Mouse (Mus musculus) intestine, embryonic 15.5 days (tissue): Measurements from ENCODE around the gene Hykk. TPM values are rescaled to one million over a fixed set of nuclear protein-coding genes. Genes with fewer than 3 reads are reported as not detected.

Source experiments
- ATAC-seq: fragments of 200-750 bp; cut with Nextera tagmentation; 2 replicates; pipeline ENCODE4 v1.8.0; 2017; ENCODE audit warnings: moderate TSS enrichment, moderate library complexity
- H3K27ac ChIP-seq: fragments of 300-500 bp; sonication (generic); 2 replicates; pipeline ENCODE4 v1.5.1; 2015; ENCODE audit warnings: mild to moderate bottlenecking, inconsistent platforms
- H3K27me3 ChIP-seq: fragments of 300-500 bp; sonication (generic); replicated peaks from 2 replicates; pipeline ENCODE4 v1.6.1; 2015; ENCODE audit warnings: inconsistent platforms
- H3K36me3 ChIP-seq: fragments of 300-500 bp; sonication (generic); 2 replicates; pipeline ENCODE4 v1.6.1; 2015; ENCODE audit warnings: inconsistent platforms
- H3K4me1 ChIP-seq: fragments of 300-500 bp; sonication (generic); replicated peaks from 2 replicates; pipeline ENCODE4 v1.6.1; 2015; ENCODE audit warnings: inconsistent platforms
- H3K4me2 ChIP-seq: fragments of 300-500 bp; sonication (generic); replicated peaks from 2 replicates; pipeline ENCODE4 v1.6.1; 2015; ENCODE audit warnings: mild to moderate bottlenecking, inconsistent platforms
- H3K4me3 ChIP-seq: fragments of 300-500 bp; sonication (generic); replicated peaks from 2 replicates; pipeline ENCODE4 v1.5.1; 2015; ENCODE audit warnings: inconsistent platforms
- H3K9ac ChIP-seq: fragments of 300-500 bp; sonication (generic); 2 replicates; pipeline ENCODE4 v1.6.1; 2015; ENCODE audit warnings: inconsistent platforms
- H3K9me3 ChIP-seq: fragments of 300-500 bp; sonication (generic); 2 replicates; pipeline ENCODE4 v1.6.1; 2016; ENCODE audit warnings: inconsistent platforms
- WGBS: fragments of 180-500 bp; shearing (Covaris S2); methylation state at CpG from one replicate; pipeline ENCODE4 v1.1.7; 2015; 5-methylcytosine and 5-hydroxymethylcytosine counted together
- polyA plus RNA-seq: library from polyadenylated mRNA; unstranded; fragments of >200 nt; fragmentation: Nextera tagmentation; extraction: Ambion mirVana; gene quantifications from 2 replicates; pipeline ENCODE4 v1.2.1, GENCODE M21; 2015

The Hykk gene
- polyA plus RNA-seq, 1 experiment from 2014 or later: 2.6 TPM

DNA sequence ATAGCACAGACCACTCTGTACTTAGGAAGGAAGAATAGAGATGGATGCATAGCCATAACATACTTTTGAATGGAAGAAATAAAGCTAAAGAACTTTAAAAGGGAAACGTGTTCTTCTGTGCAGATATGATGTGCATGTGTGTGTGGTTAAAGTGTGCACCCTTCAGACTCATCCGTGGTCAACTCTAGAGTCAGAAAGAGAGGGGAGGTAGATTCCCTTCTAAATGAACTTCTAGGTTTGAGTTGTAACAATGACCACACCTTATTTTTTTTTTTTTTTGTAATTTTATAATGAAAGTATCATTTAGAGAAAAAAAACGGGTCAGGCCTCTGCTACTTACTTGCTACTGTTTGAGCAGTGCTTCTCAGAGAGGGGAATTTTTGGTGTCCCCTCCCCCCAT lies 73.3 kb downstream of the Hykk start:
- H3K36me3 ChIP-seq: no peaks in the 10 kb centered on the region
- no peak overlapping the region for H3K9ac ChIP-seq
- no peak overlapping the region for H3K4me3 ChIP-seq
- no peak overlapping the region for H3K27ac ChIP-seq
- no peaks in the 10 kb centered on the region for H3K9me3 ChIP-seq
- 78% methylated on average over 3 of the region's 3 CpGs for WGBS
- H3K4me1 ChIP-seq: no peaks in the 10 kb centered on the region
- H3K4me2 ChIP-seq: no peak overlapping the region
- no peak for ATAC-seq
- H3K27me3 ChIP-seq: no peaks in the 10 kb centered on the region

DNA sequence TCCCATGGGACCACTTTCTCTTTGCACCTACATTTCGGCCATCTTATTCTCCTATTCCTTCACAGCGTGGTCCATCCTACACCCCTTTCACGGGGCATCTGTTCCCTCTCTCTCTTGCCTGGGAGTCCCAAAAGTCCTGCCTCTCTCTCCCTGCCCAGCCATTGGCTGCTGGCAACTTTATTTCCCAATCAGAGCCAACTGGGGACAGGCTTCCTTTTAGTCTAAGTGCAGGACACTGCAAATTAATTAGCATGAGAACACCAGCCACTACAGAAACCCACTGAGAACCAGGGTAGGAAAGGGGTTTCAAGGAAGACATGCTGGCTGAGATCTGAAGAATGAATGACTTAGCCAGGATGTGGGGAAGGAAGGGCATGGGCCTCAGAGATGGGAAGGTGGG lies 77.3 kb downstream of the Hykk start:
- 61% methylated on average over 3 of the region's 3 CpGs for WGBS
- no peaks in the 10 kb centered on the region for H3K36me3 ChIP-seq

DNA sequence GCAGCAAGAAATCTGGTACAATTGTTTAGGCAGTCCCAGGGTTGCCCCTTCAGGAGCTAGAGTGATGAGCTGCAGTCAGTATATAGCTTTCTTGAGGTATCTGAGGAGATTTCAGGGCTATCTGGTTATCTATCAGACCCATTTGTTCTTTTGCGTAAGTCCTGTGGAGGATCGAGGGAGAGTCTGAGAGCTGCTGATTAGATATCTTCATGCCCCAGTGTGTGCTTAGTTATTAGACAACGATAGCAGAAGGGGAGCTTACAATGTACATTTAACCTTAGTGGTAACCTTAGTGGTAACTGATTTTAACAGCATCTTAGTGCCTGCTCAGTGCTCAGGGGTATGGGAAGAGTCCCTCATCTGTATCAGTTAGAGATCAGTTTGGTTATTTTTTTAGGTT lies 78.6 kb downstream of the Hykk start:
- ATAC-seq: no peak
- Histone ChIP-seq H3K4me1 (no peaks in the 10 kb centered on the region), H3K27me3 (no peaks in the 10 kb centered on the region), H3K9ac (no peak overlapping the region), H3K27ac (no peak overlapping the region), H3K4me2 (no peak overlapping the region), H3K4me3 (no peak overlapping the region), H3K36me3 (no peaks in the 10 kb centered on the region), H3K9me3 (no peaks in the 10 kb centered on the region)
- WGBS: 52% methylated on average over 3 of the region's 3 CpGs

More for the DNA sequence above, 77.3 kb downstream of the Hykk start:
- H3K4me1 ChIP-seq: no peaks in the 10 kb centered on the region
- H3K27me3 ChIP-seq: no peaks in the 10 kb centered on the region
- H3K4me3 ChIP-seq: no peak overlapping the region
- no peaks in the 10 kb centered on the region for H3K9me3 ChIP-seq
- H3K9ac ChIP-seq: no peak overlapping the region
- no peak for ATAC-seq
- no peak overlapping the region for H3K4me2 ChIP-seq
- H3K27ac ChIP-seq: no peak overlapping the region

Other genes with a start within 250 kb of the Hykk start
- 4.1 and 4.3 TPM in 2 replicates for gene Dnaja4, start 218.4 kb upstream of the Hykk start, polyA plus RNA-seq
- 149 and 152 TPM in 2 replicates for gene Wdr61, start 182.8 kb upstream of the Hykk start, polyA plus RNA-seq
- gene Crabp1, start 152.5 kb upstream of the Hykk start, polyA plus RNA-seq: 16.5 and 16.7 TPM in 2 replicates
- gene Ireb2, start 53.5 kb upstream of the Hykk start, polyA plus RNA-seq: 24.1 and 27.8 TPM in 2 replicates
- 305 TPM in 2 replicates for gene Psma4, start 33.5 kb downstream of the Hykk start, polyA plus RNA-seq
- gene AY074887, start 33.7 kb downstream of the Hykk start, polyA plus RNA-seq: 0.68 and 1.0 TPM in 2 replicates
- gene Chrna5, start 63.6 kb downstream of the Hykk start, polyA plus RNA-seq: 2.8 and 3.1 TPM in 2 replicates
- gene Chrna3, start 109.3 kb downstream of the Hykk start, polyA plus RNA-seq: 11.4 and 12.3 TPM in 2 replicates
- gene Chrnb4, start 131.5 kb downstream of the Hykk start, polyA plus RNA-seq: 4.8 and 5.5 TPM in 2 replicates
- 29.7 and 30.6 TPM in 2 replicates for gene Ube2q2, start 231.6 kb downstream of the Hykk start, polyA plus RNA-seq